Mouse (Mus musculus): ENCODE measurements around the gene Slc22a14. TPM values are rescaled to one million over a fixed set of nuclear protein-coding genes. Genes with fewer than 3 reads are reported as not detected.

The Slc22a14 gene
- polyA plus RNA-seq, 1 experiment = 379 TPM

DNA sequence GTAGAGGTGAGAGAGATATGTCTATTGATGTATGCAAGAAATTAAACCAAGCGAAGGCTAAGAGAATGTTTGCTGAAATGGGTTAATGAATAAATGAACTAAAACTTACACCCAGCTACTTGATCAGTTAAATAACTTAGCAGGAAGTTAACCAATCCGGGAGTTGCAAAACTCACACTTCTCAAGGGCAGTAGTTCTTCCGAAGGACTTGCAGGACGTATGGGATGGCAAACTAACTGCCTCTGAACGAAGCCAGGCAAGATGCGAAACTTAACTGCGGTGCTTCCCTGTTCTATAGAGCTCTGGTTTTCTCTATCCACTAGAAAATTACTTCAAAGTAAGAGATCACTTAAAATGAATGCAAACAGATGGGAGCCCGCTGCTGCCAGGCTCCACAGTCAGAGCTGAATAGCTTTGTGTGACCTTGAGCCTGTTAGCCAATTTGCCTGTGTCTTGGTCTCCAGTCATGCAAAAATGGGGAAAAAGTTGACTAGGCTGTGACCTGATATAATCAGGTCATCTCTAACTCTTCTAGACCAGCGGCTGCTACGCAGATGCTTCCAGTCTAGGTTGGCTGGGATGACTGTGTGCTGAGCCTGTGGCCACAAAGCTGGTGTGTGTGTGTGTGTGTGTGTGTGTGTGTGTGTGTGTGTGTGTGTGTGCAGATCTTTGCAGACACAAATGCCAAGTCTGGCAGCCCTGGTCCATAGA lies 166.0 kb downstream of the Slc22a14 start:
- H3K36me3 ChIP-seq (ENCODE audit: control insufficient read depth, insufficient read depth, low read length) = no peaks in the 10 kb centered on the region
- no peaks in the 10 kb centered on the region for H3K4me1 ChIP-seq (ENCODE audit: control insufficient read depth, insufficient read depth, low read length)
- no peak overlapping the region for H3K4me3 ChIP-seq (ENCODE audit: control insufficient read depth, low read depth, low read length)
- TF ChIP-seq CTCF (IDR thresholded peaks at IDR 0.05; ENCODE audit: control insufficient read depth, insufficient read depth, insufficient replicate concordance, low read depth, low read length) = no peak
- TF ChIP-seq POLR2A (IDR thresholded peaks at IDR 0.05; ENCODE audit: control insufficient read depth, low read depth, low read length) = no peak
- no peaks in the 10 kb centered on the region for H3K27me3 ChIP-seq (ENCODE audit: control insufficient read depth, insufficient read depth, low read length)
- H3K27ac ChIP-seq (ENCODE audit: control insufficient read depth, insufficient read depth, low read depth, low read length) = no peak overlapping the region

DNA sequence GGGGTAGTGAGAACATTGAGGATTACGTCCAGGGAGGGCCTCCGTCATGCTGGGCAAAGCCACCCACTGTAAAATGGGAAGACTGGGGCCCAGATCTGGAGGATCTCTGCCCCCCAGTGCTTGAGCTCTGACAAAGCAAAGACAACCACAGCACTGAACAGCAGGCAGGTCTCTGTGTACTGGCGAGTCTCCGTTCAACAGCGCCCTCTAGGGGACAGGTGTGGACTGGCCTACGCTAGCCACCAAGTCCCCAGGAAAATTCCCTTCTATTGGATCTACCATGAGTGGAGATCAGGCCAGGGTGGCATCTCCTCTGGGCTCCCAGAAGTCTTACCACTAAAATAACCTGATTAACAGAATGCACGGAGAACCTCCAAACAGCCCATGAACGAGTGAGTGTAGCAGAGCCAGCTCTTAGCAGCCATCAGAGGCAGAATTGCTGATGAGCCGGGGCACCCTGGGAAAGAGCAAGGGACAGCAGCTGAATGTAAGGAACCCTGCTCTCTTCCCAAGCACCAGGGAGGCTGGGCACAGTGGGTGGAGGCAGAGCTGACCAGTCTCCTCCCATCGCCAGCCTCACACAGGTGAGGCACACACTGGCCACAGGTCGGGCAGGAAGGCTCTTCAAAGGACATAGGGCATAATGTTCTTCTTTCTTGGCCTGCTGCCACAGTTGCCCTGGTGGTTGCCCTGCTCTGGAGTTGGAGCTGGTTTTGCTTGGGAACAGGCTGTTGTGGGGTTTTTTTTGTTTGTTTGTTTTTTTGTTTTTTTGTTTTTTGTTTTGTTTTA lies 173.0 kb downstream of the Slc22a14 start:
- H3K27ac ChIP-seq (ENCODE audit: control insufficient read depth, insufficient read depth, low read depth, low read length) = no peak overlapping the region
- no peaks in the 10 kb centered on the region for H3K27me3 ChIP-seq (ENCODE audit: control insufficient read depth, insufficient read depth, low read length)
- no peaks in the 10 kb centered on the region for H3K36me3 ChIP-seq (ENCODE audit: control insufficient read depth, insufficient read depth, low read length)
- H3K4me3 ChIP-seq (ENCODE audit: control insufficient read depth, low read depth, low read length) = peak overlapping the region; percentile 66
- H3K4me1 ChIP-seq (ENCODE audit: control insufficient read depth, insufficient read depth, low read length) = peaks cover 3% of the 10 kb centered on the region; the same call in 1 of the 2 replicates
- no peak for TF ChIP-seq POLR2A (IDR thresholded peaks at IDR 0.05; ENCODE audit: control insufficient read depth, low read depth, low read length)
- peak; percentile 88; the same call in 1 of the 2 replicates for TF ChIP-seq CTCF (IDR thresholded peaks at IDR 0.05; ENCODE audit: control insufficient read depth, insufficient read depth, insufficient replicate concordance, low read depth, low read length)

DNA sequence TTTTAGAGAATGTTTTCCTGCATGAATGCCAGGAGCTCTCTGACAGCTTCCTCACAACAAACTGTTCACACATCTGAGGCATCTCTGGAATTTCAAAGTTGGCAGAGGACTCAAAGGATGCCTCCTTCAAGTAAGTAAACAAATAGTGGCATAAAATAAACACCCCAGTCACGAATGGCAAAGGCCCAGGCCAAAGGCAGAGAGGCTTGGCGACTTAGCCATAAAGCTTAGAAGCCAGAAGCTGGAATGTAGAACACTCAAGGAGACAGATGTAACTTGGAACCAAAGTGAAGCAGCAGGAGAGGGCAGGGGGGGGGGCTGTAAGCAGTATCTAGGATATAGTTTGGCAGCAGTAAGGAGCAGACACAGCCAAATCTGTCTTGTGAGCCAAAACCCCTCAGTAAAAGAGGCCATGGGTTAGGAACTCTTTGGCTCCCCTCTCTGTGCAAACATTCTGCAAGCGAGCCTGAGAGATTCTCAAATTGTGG lies 184.1 kb downstream of the Slc22a14 start:
- Histone ChIP-seq H3K27ac (ENCODE audit: control insufficient read depth, insufficient read depth, low read depth, low read length) (no peak overlapping the region), H3K4me3 (ENCODE audit: control insufficient read depth, low read depth, low read length) (no peak overlapping the region), H3K4me1 (ENCODE audit: control insufficient read depth, insufficient read depth, low read length) (peaks cover 2% of the 10 kb centered on the region; the same call in 1 of the 2 replicates), H3K27me3 (ENCODE audit: control insufficient read depth, insufficient read depth, low read length) (no peaks in the 10 kb centered on the region), H3K36me3 (ENCODE audit: control insufficient read depth, insufficient read depth, low read length) (no peaks in the 10 kb centered on the region)
- TF ChIP-seq CTCF (IDR thresholded peaks at IDR 0.05; ENCODE audit: control insufficient read depth, insufficient read depth, insufficient replicate concordance, low read depth, low read length) = no peak

DNA sequence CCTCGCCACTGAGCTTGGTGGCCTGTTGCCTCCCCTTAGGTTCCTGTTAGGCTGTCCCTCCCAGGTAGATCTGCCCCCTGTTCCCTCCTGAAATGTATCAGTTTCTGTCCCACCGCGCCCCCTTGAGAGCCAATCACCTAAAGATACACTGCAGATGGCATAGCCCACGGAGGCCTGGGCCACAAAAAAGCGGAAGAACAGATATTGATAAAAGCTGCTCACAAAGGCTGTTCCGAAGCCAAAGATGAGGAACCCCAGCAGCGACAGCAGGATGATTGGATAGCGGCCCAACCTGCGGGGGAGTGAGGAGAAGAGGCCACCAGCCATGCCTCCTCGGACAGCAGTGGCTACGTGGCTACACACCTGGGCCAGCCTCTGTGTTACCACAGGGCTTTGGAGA lies 186.1 kb downstream of the Slc22a14 start:
- no peak for TF ChIP-seq CTCF (IDR thresholded peaks at IDR 0.05; ENCODE audit: control insufficient read depth, insufficient read depth, insufficient replicate concordance, low read depth, low read length)
- no peak for TF ChIP-seq POLR2A (IDR thresholded peaks at IDR 0.05; ENCODE audit: control insufficient read depth, low read depth, low read length)
- H3K36me3 ChIP-seq (ENCODE audit: control insufficient read depth, insufficient read depth, low read length) = no peaks in the 10 kb centered on the region
- no peaks in the 10 kb centered on the region for H3K27me3 ChIP-seq (ENCODE audit: control insufficient read depth, insufficient read depth, low read length)
- H3K4me1 ChIP-seq (ENCODE audit: control insufficient read depth, insufficient read depth, low read length) = peaks cover 2% of the 10 kb centered on the region; the same call in 1 of the 2 replicates
- no peak overlapping the region for H3K4me3 ChIP-seq (ENCODE audit: control insufficient read depth, low read depth, low read length)
- H3K27ac ChIP-seq (ENCODE audit: control insufficient read depth, insufficient read depth, low read depth, low read length) = no peak overlapping the region

DNA sequence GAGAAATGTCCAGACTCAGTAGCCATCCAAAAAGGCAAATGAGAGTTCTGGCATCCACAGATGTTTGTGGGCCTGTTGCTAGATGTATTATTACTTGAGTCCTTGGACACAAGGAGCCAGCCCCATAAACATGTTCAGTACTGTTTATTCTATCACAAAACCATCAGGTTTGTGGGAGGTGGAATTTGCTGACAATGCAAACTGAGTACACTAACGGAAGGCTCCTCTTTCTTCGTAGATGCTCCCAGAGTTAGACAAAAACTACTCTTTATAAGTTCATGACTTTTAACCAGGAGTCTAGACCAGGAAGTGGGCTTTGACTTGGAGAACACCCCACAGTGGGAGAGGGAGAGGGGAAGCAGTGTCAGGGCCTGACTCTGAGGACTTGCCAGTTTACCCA lies 197.7 kb downstream of the Slc22a14 start:
- Histone ChIP-seq H3K36me3 (ENCODE audit: control insufficient read depth, insufficient read depth, low read length) (no peaks in the 10 kb centered on the region), H3K27ac (ENCODE audit: control insufficient read depth, insufficient read depth, low read depth, low read length) (no peak overlapping the region), H3K4me1 (ENCODE audit: control insufficient read depth, insufficient read depth, low read length) (no peaks in the 10 kb centered on the region), H3K4me3 (ENCODE audit: control insufficient read depth, low read depth, low read length) (no peak overlapping the region), H3K27me3 (ENCODE audit: control insufficient read depth, insufficient read depth, low read length) (no peaks in the 10 kb centered on the region)
- TF ChIP-seq POLR2A (IDR thresholded peaks at IDR 0.05; ENCODE audit: control insufficient read depth, low read depth, low read length) = no peak
- no peak for TF ChIP-seq CTCF (IDR thresholded peaks at IDR 0.05; ENCODE audit: control insufficient read depth, insufficient read depth, insufficient replicate concordance, low read depth, low read length)

DNA sequence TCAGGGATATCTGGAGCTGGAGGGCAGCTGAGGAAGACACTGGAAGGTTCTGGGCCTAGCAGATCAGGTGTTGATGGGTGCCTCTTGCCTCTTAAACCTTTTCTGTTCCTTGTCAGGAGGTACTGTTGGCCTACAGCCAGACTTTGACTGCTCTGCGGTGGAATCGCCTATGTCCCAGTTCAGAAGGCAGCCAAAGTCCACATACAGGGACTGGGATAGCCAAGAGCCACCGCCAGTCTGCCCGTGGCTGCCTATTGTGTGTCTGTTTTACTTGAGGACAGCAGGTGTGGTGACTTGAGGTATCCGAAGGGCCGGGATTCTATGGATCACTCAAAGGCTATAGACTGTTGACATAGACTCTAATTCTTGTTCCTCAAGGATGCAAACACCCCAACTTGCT lies 199.8 kb downstream of the Slc22a14 start:
- no peaks in the 10 kb centered on the region for H3K36me3 ChIP-seq (ENCODE audit: control insufficient read depth, insufficient read depth, low read length)
- H3K4me1 ChIP-seq (ENCODE audit: control insufficient read depth, insufficient read depth, low read length) = no peaks in the 10 kb centered on the region
- no peak overlapping the region for H3K4me3 ChIP-seq (ENCODE audit: control insufficient read depth, low read depth, low read length)
- no peak overlapping the region for H3K27ac ChIP-seq (ENCODE audit: control insufficient read depth, insufficient read depth, low read depth, low read length)
- H3K27me3 ChIP-seq (ENCODE audit: control insufficient read depth, insufficient read depth, low read length) = no peaks in the 10 kb centered on the region
- no peak for TF ChIP-seq POLR2A (IDR thresholded peaks at IDR 0.05; ENCODE audit: control insufficient read depth, low read depth, low read length)
- no peak for TF ChIP-seq CTCF (IDR thresholded peaks at IDR 0.05; ENCODE audit: control insufficient read depth, insufficient read depth, insufficient replicate concordance, low read depth, low read length)

DNA sequence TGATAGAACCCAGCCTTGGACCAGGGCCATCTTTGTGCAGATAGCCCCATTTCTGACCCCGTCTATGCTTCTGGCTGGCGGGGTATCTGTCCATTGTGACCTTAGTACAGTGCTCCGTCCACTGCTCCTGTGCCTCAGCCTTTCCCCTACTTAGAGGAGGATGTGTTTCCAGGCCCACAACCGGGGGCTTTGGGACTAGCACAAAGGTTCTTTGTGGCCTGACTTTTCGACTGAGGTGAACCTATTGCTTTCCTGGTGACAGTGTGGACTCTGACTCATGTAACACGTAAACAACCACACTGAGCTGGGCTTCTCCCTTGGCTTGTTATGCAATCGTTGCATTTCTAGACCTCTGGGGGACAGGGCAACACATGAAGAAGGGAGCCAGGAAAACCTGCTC lies 200.6 kb downstream of the Slc22a14 start:
- no peak overlapping the region for H3K27ac ChIP-seq (ENCODE audit: control insufficient read depth, insufficient read depth, low read depth, low read length)
- H3K36me3 ChIP-seq (ENCODE audit: control insufficient read depth, insufficient read depth, low read length) = no peaks in the 10 kb centered on the region
- no peak overlapping the region for H3K4me3 ChIP-seq (ENCODE audit: control insufficient read depth, low read depth, low read length)
- TF ChIP-seq POLR2A (IDR thresholded peaks at IDR 0.05; ENCODE audit: control insufficient read depth, low read depth, low read length) (no peak), CTCF (IDR thresholded peaks at IDR 0.05; ENCODE audit: control insufficient read depth, insufficient read depth, insufficient replicate concordance, low read depth, low read length) (no peak)
- no peaks in the 10 kb centered on the region for H3K4me1 ChIP-seq (ENCODE audit: control insufficient read depth, insufficient read depth, low read length)
- H3K27me3 ChIP-seq (ENCODE audit: control insufficient read depth, insufficient read depth, low read length) = no peaks in the 10 kb centered on the region
